Mouse (Mus musculus) kidney, embryonic 14.5 days (tissue): ENCODE results near the gene Spats1. TPM values are rescaled to one million over a fixed set of nuclear protein-coding genes. Genes with fewer than 3 reads are reported as not detected.
"Not testable (repeated sequence)": the region's sequence is repeated elsewhere in the genome, so short reads cannot be mapped to it uniquely, and the experiment has no call there.

Experiments used
- ATAC-seq: fragments of 200-750 bp; cut with Nextera tagmentation; 2 replicates; pipeline ENCODE4 v1.8.0; 2017; ENCODE audit warnings: moderate number of reproducible peaks, mild to moderate bottlenecking, moderate TSS enrichment, moderate library complexity; ENCODE audit not compliant: low FRiP score, low TSS enrichment
- H3K27ac ChIP-seq: fragments of 300-500 bp; sonication (generic); 2 replicates; pipeline ENCODE4 v1.5.1; 2014; ENCODE audit warnings: low read depth, mild to moderate bottlenecking, low read length, moderate library complexity, mixed read lengths
- H3K27me3 ChIP-seq: fragments of 300-500 bp; sonication (generic); 2 replicates; pipeline ENCODE4 v1.6.1; 2014; ENCODE audit warnings: mild to moderate bottlenecking, low read length; ENCODE audit not compliant: control insufficient read depth, insufficient read depth
- H3K36me3 ChIP-seq: fragments of 300-500 bp; sonication (generic); 2 replicates; pipeline ENCODE4 v1.6.1; 2014; ENCODE audit warnings: low read length, mixed read lengths; ENCODE audit not compliant: control insufficient read depth, insufficient read depth
- H3K4me1 ChIP-seq: fragments of 300-500 bp; sonication (generic); 2 replicates; pipeline ENCODE4 v1.6.1; 2014; ENCODE audit warnings: low read length, mixed read lengths; ENCODE audit not compliant: control insufficient read depth, insufficient read depth
- H3K4me2 ChIP-seq: fragments of 300-500 bp; sonication (generic); replicated peaks from 2 replicates; pipeline ENCODE4 v1.6.1; 2014; ENCODE audit warnings: low read depth, mild to moderate bottlenecking, low read length
- H3K4me3 ChIP-seq: fragments of 300-500 bp; sonication (generic); 2 replicates; pipeline ENCODE4 v1.5.1; 2014; ENCODE audit warnings: mild to moderate bottlenecking, low read length
- H3K9ac ChIP-seq: fragments of 300-500 bp; sonication (generic); 2 replicates; pipeline ENCODE4 v1.6.1; 2014; ENCODE audit warnings: low read depth, mild to moderate bottlenecking, low read length, moderate library complexity
- H3K9me3 ChIP-seq: fragments of 300-500 bp; sonication (generic); 2 replicates; pipeline ENCODE4 v1.6.1; 2016; ENCODE audit warnings: low read length; ENCODE audit not compliant: control insufficient read depth
- WGBS: fragments of 180-500 bp; shearing (Covaris S2); extraction: QIAGEN DNeasy Blood & Tissue Kit; methylation state at CpG from one replicate; pipeline ENCODE4 v1.1.7; 2014; 5-methylcytosine and 5-hydroxymethylcytosine counted together
- polyA plus RNA-seq: library from polyadenylated mRNA; unstranded; fragments of >200 nt; fragmentation: Nextera tagmentation; extraction: Ambion mirVana; gene quantifications from 2 replicates; pipeline ENCODE4 v1.2.1, GENCODE M21; 2014

The Spats1 gene
- polyA plus RNA-seq, 1 experiment from 2014 or later: 0.76 TPM

DNA sequence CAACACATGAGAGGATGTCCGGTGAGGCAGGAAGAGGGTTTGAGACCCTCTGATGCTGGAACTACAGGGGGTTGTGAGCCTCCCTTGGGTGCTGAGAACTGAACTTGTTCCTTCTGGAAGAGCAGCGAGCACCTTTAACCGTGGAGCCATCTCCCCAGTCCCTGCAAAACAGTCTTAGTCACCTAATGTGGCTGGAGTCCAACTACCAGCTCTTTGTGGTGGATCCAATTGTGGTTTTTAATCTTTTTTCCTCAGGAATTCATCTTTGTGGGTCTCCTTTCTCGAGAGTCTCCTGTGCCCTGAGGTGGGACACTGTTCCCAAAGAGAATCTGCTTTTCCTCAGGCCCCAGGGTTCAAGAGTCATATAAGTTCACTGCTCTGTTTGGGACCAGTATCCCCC lies 29.3 kb downstream of the Spats1 start:
- H3K9me3 ChIP-seq: no peaks in the 10 kb centered on the region

GRCm38 (mm10) chr17:45434262-45434590 lies 41.0 kb downstream of the Spats1 start:
- Histone ChIP-seq H3K36me3 (peaks cover 6% of the 10 kb centered on the region), H3K4me1 (peaks cover 13% of the 10 kb centered on the region), H3K9ac (peak overlapping the region; percentile 92), H3K9me3 (no peaks in the 10 kb centered on the region), H3K27me3 (no peaks in the 10 kb centered on the region), H3K4me3 (peak overlapping the region; percentile 89), H3K4me2 (peak overlapping the region; percentile 66), H3K27ac (peak overlapping the region; percentile 98; the same call in 1 of the 2 replicates)
- no peak for ATAC-seq
- 5% methylated on average over 12 of the region's 12 CpGs for WGBS

More for the DNA sequence above, 29.3 kb downstream of the Spats1 start:
- no peaks in the 10 kb centered on the region for H3K36me3 ChIP-seq
- no peak for ATAC-seq
- H3K9ac ChIP-seq: no peak overlapping the region
- H3K27ac ChIP-seq: no peak overlapping the region
- no peak overlapping the region for H3K4me3 ChIP-seq
- H3K4me1 ChIP-seq: no peaks in the 10 kb centered on the region
- no peaks in the 10 kb centered on the region for H3K27me3 ChIP-seq
- no peak overlapping the region for H3K4me2 ChIP-seq
- 86% methylated on average over 4 of the region's 4 CpGs for WGBS

GRCm38 (mm10) chr17:45433419-45434261 lies 41.6 kb downstream of the Spats1 start, which contains the start of gene Cdc5l:
Cdc5l (minus strand) TSS chr17:45433737.
- no peaks in the 10 kb centered on the region for H3K9me3 ChIP-seq
- peaks cover 13% of the 10 kb centered on the region for H3K4me1 ChIP-seq
- ATAC-seq: peak; percentile 97
- peak within 1 kb of the TSS; percentile 98 for H3K27ac ChIP-seq
- peak within 1 kb of the TSS; percentile 89 for H3K4me3 ChIP-seq
- no peaks in the 10 kb centered on the region for H3K27me3 ChIP-seq
- peak within 1 kb of the TSS; percentile 91 for H3K4me2 ChIP-seq
- peak within 1 kb of the TSS; percentile 92 for H3K9ac ChIP-seq
- peaks cover 4% of the 10 kb centered on the region; the same call in 1 of the 2 replicates for H3K36me3 ChIP-seq
- under 1% methylated on average over 73 of the region's 73 CpGs for WGBS

- peak; percentile 78 for ATAC-seq
- Histone ChIP-seq H3K27me3 (no peaks in the 10 kb centered on the region), H3K9me3 (no peaks in the 10 kb centered on the region), H3K36me3 (peaks cover 4% of the 10 kb centered on the region; the same call in 1 of the 2 replicates), H3K4me3 (peak overlapping the region; percentile 89), H3K4me2 (peak overlapping the region; percentile 91), H3K27ac (peak overlapping the region; percentile 98), H3K4me1 (peaks cover 13% of the 10 kb centered on the region), H3K9ac (peak overlapping the region; percentile 92)
- under 1% methylated on average over 60 of the region's 62 CpGs for WGBS
These were observed 42.4 kb downstream of the Spats1 start for GRCm38 (mm10) chr17:45432706-45433398.

- no peak for ATAC-seq
- peak overlapping the region; percentile 92 for H3K9ac ChIP-seq
- 73% methylated on average over 3 of the region's 3 CpGs for WGBS
These were observed 43.2 kb downstream of the Spats1 start for GRCm38 (mm10) chr17:45432007-45432406.

DNA sequence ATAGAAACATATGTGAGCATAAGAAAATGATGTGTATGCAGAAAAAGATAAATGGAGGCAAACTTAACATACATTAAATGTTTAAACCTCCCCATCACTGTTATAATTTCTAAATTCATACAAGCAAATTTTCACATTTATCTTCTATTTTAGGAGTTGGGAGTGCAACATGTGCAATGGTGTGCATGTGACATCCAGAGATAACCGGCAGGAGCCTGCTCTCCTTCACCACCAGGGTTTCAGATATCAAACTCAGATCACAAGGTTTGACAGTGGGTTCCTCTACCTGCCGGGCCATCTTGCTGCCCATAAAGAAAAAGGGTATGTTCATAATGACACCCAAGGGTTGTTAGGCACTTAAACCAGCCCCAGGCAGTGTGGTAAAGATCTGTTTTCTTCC lies 57.8 kb downstream of the Spats1 start:
- H3K4me3 ChIP-seq: no peak overlapping the region
- H3K9me3 ChIP-seq: no peaks in the 10 kb centered on the region
- H3K9ac ChIP-seq: no peak overlapping the region
- H3K27ac ChIP-seq: no peak overlapping the region
- H3K4me2 ChIP-seq: no peak overlapping the region
- no peaks in the 10 kb centered on the region for H3K27me3 ChIP-seq
- no peaks in the 10 kb centered on the region for H3K4me1 ChIP-seq
- peaks cover 80% of the 10 kb centered on the region for H3K36me3 ChIP-seq
- 80% methylated on average over 2 of the region's 2 CpGs for WGBS
- no peak for ATAC-seq

More at GRCm38 (mm10) chr17:45432007-45432406, 43.2 kb downstream of the Spats1 start:
- peaks cover 9% of the 10 kb centered on the region for H3K36me3 ChIP-seq
- H3K4me2 ChIP-seq: peak overlapping the region; percentile 91
- no peak overlapping the region for H3K27ac ChIP-seq
- H3K4me1 ChIP-seq: peaks cover 13% of the 10 kb centered on the region
- H3K9me3 ChIP-seq: no peaks in the 10 kb centered on the region
- H3K27me3 ChIP-seq: no peaks in the 10 kb centered on the region
- peak overlapping the region; percentile 89 for H3K4me3 ChIP-seq

DNA sequence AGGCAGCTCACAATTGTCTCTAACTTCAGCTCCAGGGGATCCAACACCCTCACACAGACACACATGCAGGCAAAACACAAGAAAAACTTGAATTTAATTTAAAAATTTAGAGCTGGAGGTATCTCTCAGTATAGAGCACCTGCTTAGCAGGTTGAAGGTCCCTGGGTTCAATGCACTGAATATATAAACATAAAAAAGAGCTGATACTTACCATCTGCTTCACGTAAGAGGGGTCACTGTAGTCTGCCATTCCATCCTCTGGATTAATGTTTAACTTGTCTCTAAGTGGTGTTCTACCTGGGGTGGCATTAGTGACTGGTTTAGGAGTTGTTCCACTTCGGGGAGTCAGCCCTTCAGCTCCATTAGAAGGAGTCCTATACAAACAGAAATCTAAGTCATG lies 63.6 kb downstream of the Spats1 start:
- not testable (repeated sequence) for H3K4me1 ChIP-seq, H3K4me2 ChIP-seq, H3K9ac ChIP-seq, H3K27ac ChIP-seq, H3K9me3 ChIP-seq, H3K27me3 ChIP-seq, H3K4me3 ChIP-seq, ATAC-seq
- peaks cover 83% of the 10 kb centered on the region for H3K36me3 ChIP-seq
- WGBS: 73% methylated on average over 2 of the region's 2 CpGs

DNA sequence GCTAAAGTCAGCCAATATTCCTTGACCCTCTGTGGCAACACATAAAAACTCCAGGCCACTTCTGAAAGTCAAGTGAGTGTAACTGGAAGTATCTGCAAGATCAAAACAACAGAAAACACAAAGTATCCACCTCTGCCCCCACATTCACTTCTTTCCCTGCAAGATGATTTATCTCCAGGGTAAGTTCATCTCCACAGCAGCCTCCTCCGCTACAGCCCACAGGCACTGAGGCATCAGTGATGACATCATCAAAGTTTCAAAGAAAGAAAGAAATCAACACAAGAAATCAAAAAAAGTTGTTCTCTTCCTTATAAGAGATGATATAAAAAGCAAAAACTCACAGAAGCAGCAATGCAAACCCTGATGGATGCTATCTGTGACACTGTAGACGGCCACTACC lies 66.5 kb downstream of the Spats1 start:
- WGBS: 84% methylated on average over 2 of the region's 2 CpGs
- peaks cover 85% of the 10 kb centered on the region for H3K36me3 ChIP-seq

GRCm38 (mm10) chr17:45406281-45406680 lies 68.9 kb downstream of the Spats1 start:
- Histone ChIP-seq H3K9ac (no peak overlapping the region), H3K4me2 (no peak overlapping the region), H3K4me1 (no peaks in the 10 kb centered on the region), H3K4me3 (no peak overlapping the region), H3K27me3 (no peaks in the 10 kb centered on the region), H3K9me3 (no peaks in the 10 kb centered on the region), H3K36me3 (peaks cover 83% of the 10 kb centered on the region), H3K27ac (no peak overlapping the region)
- WGBS: 96% methylated on average over 10 of the region's 10 CpGs
- no peak for ATAC-seq

More for the DNA sequence above, 66.5 kb downstream of the Spats1 start:
- no peak overlapping the region for H3K9ac ChIP-seq
- no peaks in the 10 kb centered on the region for H3K9me3 ChIP-seq
- no peaks in the 10 kb centered on the region for H3K27me3 ChIP-seq
- no peaks in the 10 kb centered on the region for H3K4me1 ChIP-seq
- ATAC-seq: no peak
- no peak overlapping the region for H3K27ac ChIP-seq
- H3K4me3 ChIP-seq: no peak overlapping the region
- no peak overlapping the region for H3K4me2 ChIP-seq
